Mouse (Mus musculus): ENCODE measurements at regions not wholly inside any gene's neighbourhood (a gene's known extent, or its start where the extent isn't known, plus 50 kb on each side); places are given as distances from the start of the nearest gene placed in this dataset.

DNA sequence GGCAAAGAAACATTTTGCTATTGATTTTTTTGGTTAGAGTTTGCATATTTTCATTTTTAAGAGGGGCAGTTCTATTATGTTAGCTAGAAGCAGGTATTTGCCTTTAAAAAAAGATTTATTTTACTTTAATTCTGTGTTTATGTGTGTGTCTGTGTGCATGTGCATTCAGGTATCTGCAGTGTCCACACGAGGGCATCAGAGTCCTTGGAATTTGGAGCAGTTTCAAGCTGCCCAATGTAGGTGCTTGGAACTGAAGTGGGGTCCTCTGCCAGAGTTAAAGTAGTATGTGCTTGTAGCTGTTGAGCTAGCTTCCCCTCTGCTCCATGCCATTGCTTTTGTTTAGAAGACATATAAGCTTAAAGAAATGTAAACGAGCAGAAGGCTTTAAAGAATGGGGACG is 89.1 kb downstream of the 9330182O14Rik start:
- no peaks in the 10 kb centered on the region for H3K36me3 ChIP-seq (ENCODE audit: control insufficient read depth, insufficient read depth, low read length)
- H3K4me1 ChIP-seq (replicated peaks; ENCODE audit: control insufficient read depth, insufficient read depth, low read length): no peaks in the 10 kb centered on the region
- WGBS: 91% methylated on average over 3 of the region's 3 CpGs
- H3K4me3 ChIP-seq (ENCODE audit: low read depth, low read length): no peak overlapping the region
- no peaks in the 10 kb centered on the region for H3K9me3 ChIP-seq (ENCODE audit: control insufficient read depth, low read length)
- H3K9ac ChIP-seq (ENCODE audit: low read length): no peak overlapping the region
- H3K4me2 ChIP-seq (ENCODE audit: low read depth, low read length, severe bottlenecking): no peak overlapping the region
- DNase-seq (ENCODE audit: low spot score) (no peak), ATAC-seq (replicated peaks; ENCODE audit: low FRiP score) (no peak)
- no peak overlapping the region for H3K27ac ChIP-seq (ENCODE audit: low read depth, low read length)
- no peaks in the 10 kb centered on the region for H3K27me3 ChIP-seq (ENCODE audit: control insufficient read depth, insufficient read depth, low read length)

DNA sequence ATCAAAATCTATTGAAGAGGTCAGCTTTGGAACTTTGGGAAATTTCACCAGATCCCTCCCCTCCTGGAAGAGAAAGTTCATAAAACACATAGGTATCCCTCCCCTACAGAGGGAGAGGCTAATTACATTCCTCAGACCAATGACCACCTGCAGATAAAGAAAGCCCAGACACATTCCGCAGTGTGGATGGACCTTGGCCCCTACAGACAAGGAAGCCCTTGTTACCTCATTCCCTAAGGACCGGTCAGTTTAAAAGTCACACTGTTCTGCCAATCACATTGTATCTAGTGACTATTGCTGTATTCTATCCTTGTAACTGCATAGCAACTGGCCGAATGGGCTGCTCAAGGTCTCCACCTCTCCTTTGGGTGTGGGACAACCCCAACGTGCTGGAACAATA is 107.6 kb downstream of the 9330182O14Rik start:
- WGBS: 74% methylated on average over 4 of the region's 4 CpGs
- Histone ChIP-seq H3K27ac (ENCODE audit: low read depth, low read length) (no peak overlapping the region), H3K4me1 (replicated peaks; ENCODE audit: control insufficient read depth, insufficient read depth, low read length) (no peaks in the 10 kb centered on the region), H3K4me2 (ENCODE audit: low read depth, low read length, severe bottlenecking) (no peak overlapping the region), H3K4me3 (ENCODE audit: low read depth, low read length) (no peak overlapping the region), H3K9me3 (ENCODE audit: control insufficient read depth, low read length) (no peaks in the 10 kb centered on the region), H3K36me3 (ENCODE audit: control insufficient read depth, insufficient read depth, low read length) (no peaks in the 10 kb centered on the region), H3K27me3 (ENCODE audit: control insufficient read depth, insufficient read depth, low read length) (no peaks in the 10 kb centered on the region), H3K9ac (ENCODE audit: low read length) (no peak overlapping the region)
- no peak for DNase-seq (ENCODE audit: low spot score)
- ATAC-seq (replicated peaks; ENCODE audit: low FRiP score): no peak

DNA sequence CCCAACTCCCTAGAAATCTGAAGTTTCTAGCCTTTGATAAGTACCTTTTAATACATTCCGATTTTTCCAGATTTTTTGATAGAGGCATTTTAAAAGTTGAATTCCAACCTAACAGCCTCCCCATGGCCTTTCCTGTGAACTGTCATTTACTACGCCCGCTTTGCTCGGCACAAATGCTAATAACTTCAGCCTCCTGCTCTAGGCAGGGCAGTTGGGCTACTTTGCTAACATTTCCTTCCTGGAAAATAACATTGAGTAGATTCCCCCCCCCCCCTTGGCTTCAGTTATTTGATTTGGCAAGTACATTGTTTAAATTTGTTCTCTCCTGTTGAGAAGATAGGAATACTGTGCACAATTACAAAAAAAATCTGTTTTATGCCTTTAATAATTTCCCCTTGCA is 114.8 kb downstream of the 9330182O14Rik start:
- no peak overlapping the region for H3K4me3 ChIP-seq (ENCODE audit: low read depth, low read length)
- H3K36me3 ChIP-seq (ENCODE audit: control insufficient read depth, insufficient read depth, low read length): no peaks in the 10 kb centered on the region
- H3K27ac ChIP-seq (ENCODE audit: low read depth, low read length): no peak overlapping the region
- ATAC-seq (replicated peaks; ENCODE audit: low FRiP score) (no peak), DNase-seq (ENCODE audit: low spot score) (no peak)
- no peaks in the 10 kb centered on the region for H3K4me1 ChIP-seq (replicated peaks; ENCODE audit: control insufficient read depth, insufficient read depth, low read length)
- no peak overlapping the region for H3K9ac ChIP-seq (ENCODE audit: low read length)
- H3K4me2 ChIP-seq (ENCODE audit: low read depth, low read length, severe bottlenecking): no peak overlapping the region
- H3K27me3 ChIP-seq (ENCODE audit: control insufficient read depth, insufficient read depth, low read length): no peaks in the 10 kb centered on the region
- WGBS: 84% methylated on average over 4 of the region's 4 CpGs
- no peaks in the 10 kb centered on the region for H3K9me3 ChIP-seq (ENCODE audit: control insufficient read depth, low read length)

DNA sequence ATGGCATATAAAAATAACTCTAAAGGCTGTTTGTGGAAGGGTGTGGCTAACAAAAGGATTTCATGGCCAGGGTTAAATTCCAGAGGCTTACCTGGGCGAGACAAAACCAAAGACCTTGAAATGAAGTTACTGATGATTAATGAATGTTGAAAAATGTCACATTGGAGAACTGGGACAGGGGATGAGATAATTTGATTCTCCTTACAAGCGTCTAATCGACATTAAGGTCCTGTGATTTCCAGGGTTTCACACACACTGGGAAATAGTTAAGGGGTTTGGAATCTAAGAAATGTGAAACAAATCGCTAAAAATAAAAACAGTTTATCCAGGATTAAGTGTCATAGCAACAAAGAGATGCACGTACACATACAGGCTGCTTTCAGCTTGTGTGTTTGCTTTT is 125.3 kb downstream of the 9330182O14Rik start:
- Histone ChIP-seq H3K4me2 (ENCODE audit: low read depth, low read length, severe bottlenecking) (no peak overlapping the region), H3K36me3 (ENCODE audit: control insufficient read depth, insufficient read depth, low read length) (no peaks in the 10 kb centered on the region), H3K4me3 (ENCODE audit: low read depth, low read length) (no peak overlapping the region), H3K9ac (ENCODE audit: low read length) (no peak overlapping the region), H3K4me1 (replicated peaks; ENCODE audit: control insufficient read depth, insufficient read depth, low read length) (no peaks in the 10 kb centered on the region), H3K27ac (ENCODE audit: low read depth, low read length) (no peak overlapping the region), H3K9me3 (ENCODE audit: control insufficient read depth, low read length) (no peaks in the 10 kb centered on the region), H3K27me3 (ENCODE audit: control insufficient read depth, insufficient read depth, low read length) (no peaks in the 10 kb centered on the region)
- ATAC-seq (replicated peaks; ENCODE audit: low FRiP score): no peak
- no peak for DNase-seq (ENCODE audit: low spot score)
- 75% methylated on average over 5 of the region's 5 CpGs for WGBS

DNA sequence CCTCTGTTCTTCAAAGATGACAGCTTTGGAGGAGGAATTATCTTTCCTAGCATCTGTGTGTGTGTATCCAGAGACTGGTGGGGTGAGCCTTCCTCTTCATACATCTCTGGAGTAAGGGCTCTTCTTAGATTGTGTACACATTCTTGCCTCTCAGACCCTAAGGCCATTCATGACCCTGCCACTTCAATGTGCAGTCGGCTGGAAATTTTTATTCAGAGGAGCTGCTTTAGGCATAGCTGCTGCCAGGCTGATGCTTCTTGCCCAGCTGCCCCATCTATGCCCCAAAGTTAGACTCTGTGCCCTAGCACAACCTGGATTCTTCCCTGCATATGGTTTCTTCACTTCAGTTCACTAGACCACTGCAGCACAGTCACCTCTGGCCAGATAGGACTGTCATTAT is 144.9 kb downstream of the 9330182O14Rik start:
- 55% methylated on average over 1 of the region's 1 CpGs for WGBS
- no peaks in the 10 kb centered on the region for H3K36me3 ChIP-seq (ENCODE audit: control insufficient read depth, insufficient read depth, low read length)
- no peak overlapping the region for H3K4me2 ChIP-seq (ENCODE audit: low read depth, low read length, severe bottlenecking)
- H3K9me3 ChIP-seq (ENCODE audit: control insufficient read depth, low read length): no peaks in the 10 kb centered on the region
- no peak overlapping the region for H3K9ac ChIP-seq (ENCODE audit: low read length)
- DNase-seq (ENCODE audit: low spot score): no peak
- H3K4me3 ChIP-seq (ENCODE audit: low read depth, low read length): no peak overlapping the region
- no peaks in the 10 kb centered on the region for H3K27me3 ChIP-seq (ENCODE audit: control insufficient read depth, insufficient read depth, low read length)
- H3K27ac ChIP-seq (ENCODE audit: low read depth, low read length): no peak overlapping the region
- H3K4me1 ChIP-seq (replicated peaks; ENCODE audit: control insufficient read depth, insufficient read depth, low read length): no peaks in the 10 kb centered on the region
- peak; percentile 42; the same call in 1 of the 2 replicates for ATAC-seq (replicated peaks; ENCODE audit: low FRiP score)

DNA sequence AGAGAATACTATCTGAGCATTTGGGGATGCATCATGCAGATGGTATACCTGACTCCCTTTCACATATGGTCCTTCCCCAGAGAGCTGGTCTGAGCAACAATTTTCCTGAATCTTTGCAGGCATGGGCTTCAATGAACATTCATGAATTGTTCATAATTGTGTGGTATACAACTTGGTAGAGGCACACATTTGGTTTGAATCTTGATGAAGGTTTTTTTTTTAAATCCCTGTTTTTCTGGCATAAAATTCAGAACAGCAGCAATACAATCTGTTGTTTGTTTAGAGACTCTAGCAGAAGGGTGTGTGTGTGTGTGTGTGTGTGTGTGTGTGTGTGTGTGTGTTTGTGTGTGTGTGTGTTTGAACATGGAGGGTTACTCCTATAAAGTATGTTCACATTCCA is 146.4 kb downstream of the 9330182O14Rik start:
- Histone ChIP-seq H3K9me3 (ENCODE audit: control insufficient read depth, low read length) (no peaks in the 10 kb centered on the region), H3K4me1 (replicated peaks; ENCODE audit: control insufficient read depth, insufficient read depth, low read length) (no peaks in the 10 kb centered on the region), H3K27me3 (ENCODE audit: control insufficient read depth, insufficient read depth, low read length) (no peaks in the 10 kb centered on the region), H3K36me3 (ENCODE audit: control insufficient read depth, insufficient read depth, low read length) (no peaks in the 10 kb centered on the region), H3K9ac (ENCODE audit: low read length) (no peak overlapping the region), H3K27ac (ENCODE audit: low read depth, low read length) (no peak overlapping the region), H3K4me3 (ENCODE audit: low read depth, low read length) (no peak overlapping the region), H3K4me2 (ENCODE audit: low read depth, low read length, severe bottlenecking) (no peak overlapping the region)
- no peak for ATAC-seq (replicated peaks; ENCODE audit: low FRiP score)
- DNase-seq (ENCODE audit: low spot score): no peak

DNA sequence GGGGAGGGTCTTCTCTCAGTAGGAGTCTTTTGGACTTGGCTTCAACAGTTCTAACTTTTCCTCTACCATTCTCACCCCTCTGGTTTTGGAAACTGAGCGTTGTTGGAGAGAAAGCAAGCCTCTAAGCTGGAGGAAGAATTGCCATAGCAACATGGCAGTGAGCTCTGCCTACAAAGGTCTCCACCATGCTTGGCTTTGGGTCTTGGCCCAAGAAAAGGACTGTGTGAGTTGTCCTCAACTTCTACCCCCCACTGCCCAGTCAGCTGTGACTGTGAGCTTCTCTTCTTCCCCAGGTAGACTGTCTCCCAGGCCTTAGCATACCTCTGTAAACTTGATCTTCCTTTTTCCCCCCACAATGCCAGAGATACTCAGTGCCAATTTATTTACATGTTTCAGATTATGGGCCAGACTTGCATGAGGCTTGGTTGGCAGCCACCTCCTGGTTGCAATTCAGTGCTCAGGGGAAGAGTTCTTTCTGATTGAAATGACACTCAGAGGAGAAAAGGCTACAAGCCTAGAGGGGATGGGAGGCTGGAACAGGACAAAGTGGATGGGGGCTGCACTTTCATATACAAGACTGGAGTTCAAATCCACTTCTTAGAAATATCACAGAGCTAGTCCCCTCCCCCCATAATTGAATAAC is 147.0 kb downstream of the 9330182O14Rik start:
- H3K4me1 ChIP-seq (replicated peaks; ENCODE audit: control insufficient read depth, insufficient read depth, low read length): no peaks in the 10 kb centered on the region
- H3K9ac ChIP-seq (ENCODE audit: low read length): no peak overlapping the region
- no peak for DNase-seq (ENCODE audit: low spot score)
- no peaks in the 10 kb centered on the region for H3K36me3 ChIP-seq (ENCODE audit: control insufficient read depth, insufficient read depth, low read length)
- 82% methylated on average over 1 of the region's 1 CpGs for WGBS
- H3K27ac ChIP-seq (ENCODE audit: low read depth, low read length): no peak overlapping the region
- no peak overlapping the region for H3K4me2 ChIP-seq (ENCODE audit: low read depth, low read length, severe bottlenecking)
- H3K9me3 ChIP-seq (ENCODE audit: control insufficient read depth, low read length): no peaks in the 10 kb centered on the region
- ATAC-seq (replicated peaks; ENCODE audit: low FRiP score): no peak
- no peaks in the 10 kb centered on the region for H3K27me3 ChIP-seq (ENCODE audit: control insufficient read depth, insufficient read depth, low read length)
- no peak overlapping the region for H3K4me3 ChIP-seq (ENCODE audit: low read depth, low read length)

DNA sequence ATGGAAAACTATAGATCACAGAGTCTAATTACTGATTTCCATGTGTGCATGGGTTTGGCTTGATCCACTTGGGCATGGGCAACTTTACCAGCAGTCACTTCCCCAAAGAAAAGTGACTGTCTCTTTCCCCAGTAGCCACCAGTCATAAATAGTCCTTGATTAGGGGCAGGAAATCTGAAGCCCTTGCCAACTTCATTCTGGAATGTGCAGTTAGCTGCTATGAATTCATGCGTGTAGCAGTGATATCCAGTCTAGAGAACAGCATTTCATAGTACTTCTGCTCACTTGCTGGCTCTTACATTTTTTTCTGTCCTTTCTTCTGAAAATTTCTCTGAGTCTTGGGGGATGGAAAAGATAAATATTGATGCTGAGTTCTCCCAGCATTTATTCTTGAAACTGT is 157.4 kb downstream of the 9330182O14Rik start:
- no peak for ATAC-seq (replicated peaks; ENCODE audit: low FRiP score)
- no peaks in the 10 kb centered on the region for H3K27me3 ChIP-seq (ENCODE audit: control insufficient read depth, insufficient read depth, low read length)
- DNase-seq (ENCODE audit: low spot score): no peak
- no peak overlapping the region for H3K4me3 ChIP-seq (ENCODE audit: low read depth, low read length)
- H3K4me1 ChIP-seq (replicated peaks; ENCODE audit: control insufficient read depth, insufficient read depth, low read length): no peaks in the 10 kb centered on the region
- H3K36me3 ChIP-seq (ENCODE audit: control insufficient read depth, insufficient read depth, low read length): no peaks in the 10 kb centered on the region
- no peak overlapping the region for H3K4me2 ChIP-seq (ENCODE audit: low read depth, low read length, severe bottlenecking)
- no peak overlapping the region for H3K9ac ChIP-seq (ENCODE audit: low read length)
- no peak overlapping the region for H3K27ac ChIP-seq (ENCODE audit: low read depth, low read length)
- H3K9me3 ChIP-seq (ENCODE audit: control insufficient read depth, low read length): no peaks in the 10 kb centered on the region
- 90% methylated on average over 1 of the region's 1 CpGs for WGBS

DNA sequence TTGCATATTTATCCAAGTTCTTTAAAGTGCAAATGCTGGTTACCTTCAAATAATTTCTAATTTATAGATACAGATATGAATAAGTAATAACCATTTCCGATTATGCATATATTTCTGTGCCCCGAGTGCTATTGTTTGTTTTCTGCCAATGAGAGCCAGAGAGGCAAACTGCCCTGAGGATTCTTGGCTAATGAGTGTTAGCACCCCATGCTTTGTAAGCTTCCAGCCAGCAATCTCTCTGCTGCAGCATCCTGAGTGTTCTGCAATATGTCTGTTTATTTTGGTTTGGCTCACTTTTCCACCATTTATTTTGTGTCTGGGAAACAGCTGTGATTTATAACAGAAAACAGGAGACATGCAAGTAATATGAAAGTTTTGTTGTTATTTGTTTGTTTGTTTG is 178.1 kb downstream of the 9330182O14Rik start:
- Histone ChIP-seq H3K27me3 (ENCODE audit: control insufficient read depth, insufficient read depth, low read length) (no peaks in the 10 kb centered on the region), H3K9ac (ENCODE audit: low read length) (no peak overlapping the region), H3K4me2 (ENCODE audit: low read depth, low read length, severe bottlenecking) (no peak overlapping the region), H3K4me1 (replicated peaks; ENCODE audit: control insufficient read depth, insufficient read depth, low read length) (no peaks in the 10 kb centered on the region), H3K36me3 (ENCODE audit: control insufficient read depth, insufficient read depth, low read length) (no peaks in the 10 kb centered on the region), H3K4me3 (ENCODE audit: low read depth, low read length) (no peak overlapping the region), H3K27ac (ENCODE audit: low read depth, low read length) (no peak overlapping the region), H3K9me3 (ENCODE audit: control insufficient read depth, low read length) (no peaks in the 10 kb centered on the region)
- WGBS: 84% methylated on average over 2 of the region's 2 CpGs
- DNase-seq (ENCODE audit: low spot score) (no peak), ATAC-seq (replicated peaks; ENCODE audit: low FRiP score) (no peak)

All from forebrain, embryonic 11.5 days (tissue).